Mouse (Mus musculus) CD4-positive, CD25-positive, alpha-beta regulatory T cell (primary cell): ENCODE results near the gene Grb2. TPM values are rescaled to one million over a fixed set of nuclear protein-coding genes. Genes with fewer than 3 reads are reported as not detected.

Experiments
- polyA plus RNA-seq: library from polyadenylated mRNA; unstranded; fragments of 100-300 nt; shearing (Covaris generic); gene quantifications from one replicate; pipeline ENCODE4 v1.2.1, GENCODE M21; 2017

Grb2 gene
- 198 TPM for polyA plus RNA-seq

GRCm38 (mm10) chr11:115708209-115708876 lies at the start of gene Grb2:
Gene Grb2 (minus strand): TSS chr11:115708597.

GRCm38 (mm10) chr11:115627705-115628464 lies 80.5 kb downstream of the Grb2 start, which contains the start of gene Slc25a19:
Gene Slc25a19 (minus strand): TSS chr11:115628295.

GRCm38 (mm10) chr11:115612410-115613137 lies 95.8 kb downstream of the Grb2 start, which contains the start of gene Mif4gd:
Gene Mif4gd (minus strand): TSS chr11:115612969.

GRCm38 (mm10) chr11:115603476-115604303 lies 104.7 kb downstream of the Grb2 start, which contains the start of the genes Mrps7 and Gga3:
Gene Mrps7 (plus strand): TSS chr11:115603925.
Gene Gga3 (minus strand): TSS chr11:115604051.

Other genes with a start within 250 kb of the Grb2 start
- 11.8 TPM for gene Slc16a5, start 246.1 kb downstream of the Grb2 start, polyA plus RNA-seq
- gene Armc7, start 232.9 kb downstream of the Grb2 start, polyA plus RNA-seq = 98.4 TPM
- gene Nt5c, start 216.7 kb downstream of the Grb2 start, polyA plus RNA-seq = 365 TPM
- gene Jpt1, start 194.2 kb downstream of the Grb2 start, polyA plus RNA-seq = 576 TPM
- gene Sumo2, start 172.3 kb downstream of the Grb2 start, polyA plus RNA-seq = 758 TPM
- 90.4 TPM for gene Nup85, start 144.2 kb downstream of the Grb2 start, polyA plus RNA-seq
- gene Mrps7, start 104.7 kb downstream of the Grb2 start, polyA plus RNA-seq = 63.3 TPM
- gene Gga3, start 104.5 kb downstream of the Grb2 start, polyA plus RNA-seq = 57.3 TPM
- gene Mif4gd, start 95.6 kb downstream of the Grb2 start, polyA plus RNA-seq = 174 TPM
- gene Slc25a19, start 80.3 kb downstream of the Grb2 start, polyA plus RNA-seq = 63.2 TPM
- 26.2 TPM for gene Tmem94, start 56.8 kb upstream of the Grb2 start, polyA plus RNA-seq
- gene Caskin2, start 105.0 kb upstream of the Grb2 start, polyA plus RNA-seq = 1.6 TPM
- gene Tsen54, start 106.1 kb upstream of the Grb2 start, polyA plus RNA-seq = 38.2 TPM
- 35.4 TPM for gene Llgl2, start 115.5 kb upstream of the Grb2 start, polyA plus RNA-seq
- gene Myo15b, start 149.8 kb upstream of the Grb2 start, polyA plus RNA-seq = 0.04 TPM
- gene Smim5, start 191.4 kb upstream of the Grb2 start, polyA plus RNA-seq = 0.44 TPM
- 1.0 TPM for gene Smim6, start 203.4 kb upstream of the Grb2 start, polyA plus RNA-seq
- gene Sap30bp, start 224.7 kb upstream of the Grb2 start, polyA plus RNA-seq = 39.1 TPM
- gene Recql5, start 224.9 kb upstream of the Grb2 start, polyA plus RNA-seq = 21.0 TPM